Mouse (Mus musculus): ENCODE measurements around the gene Trim28.

Trim28 gene

DNA sequence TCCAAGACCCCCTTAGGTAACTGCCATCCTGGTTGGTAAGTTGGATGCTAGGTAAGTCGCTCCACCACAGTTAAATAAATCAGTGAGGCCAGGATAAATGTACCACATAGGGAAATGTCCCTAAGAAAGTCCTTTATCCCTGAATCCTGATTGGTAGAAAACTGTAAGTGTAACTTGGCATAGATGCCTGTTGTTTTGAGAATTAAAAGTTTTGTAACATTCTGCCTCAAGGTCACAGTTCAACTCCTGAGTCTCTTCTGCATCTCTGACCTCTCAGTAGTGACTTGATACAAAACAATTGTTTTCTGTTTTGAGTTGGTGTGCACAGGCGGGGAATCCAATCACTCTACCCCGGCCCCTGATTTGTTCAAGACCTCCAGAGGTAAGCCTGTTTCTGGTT lies at the start of gene Trim28:
TSS of gene Trim28 (plus strand) at position 264 of the 400 bp plus-strand sequence.
- no peak for DNase-seq (ENCODE audit: extremely low read depth, low read depth)

DNA sequence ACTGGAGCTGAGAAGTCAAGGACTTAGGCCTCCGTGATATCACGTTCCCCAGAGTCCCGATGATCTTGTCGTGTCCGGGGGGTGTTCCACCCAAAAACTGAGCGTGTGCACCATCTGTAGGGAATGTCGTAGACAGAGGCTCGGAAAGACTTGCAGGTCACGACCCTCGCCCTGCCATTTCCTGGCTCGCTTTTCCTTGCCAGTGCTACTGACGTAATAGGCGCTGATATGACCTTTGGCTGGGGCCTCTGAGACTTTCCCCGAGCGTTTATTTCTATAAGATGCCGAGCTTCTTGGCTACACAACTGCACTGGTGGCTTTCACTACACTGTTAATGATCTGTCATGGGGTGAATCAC lies 49.1 kb upstream of the Trim28 start:
- DNase-seq (ENCODE audit: extremely low read depth, low read depth) = no peak

DNA sequence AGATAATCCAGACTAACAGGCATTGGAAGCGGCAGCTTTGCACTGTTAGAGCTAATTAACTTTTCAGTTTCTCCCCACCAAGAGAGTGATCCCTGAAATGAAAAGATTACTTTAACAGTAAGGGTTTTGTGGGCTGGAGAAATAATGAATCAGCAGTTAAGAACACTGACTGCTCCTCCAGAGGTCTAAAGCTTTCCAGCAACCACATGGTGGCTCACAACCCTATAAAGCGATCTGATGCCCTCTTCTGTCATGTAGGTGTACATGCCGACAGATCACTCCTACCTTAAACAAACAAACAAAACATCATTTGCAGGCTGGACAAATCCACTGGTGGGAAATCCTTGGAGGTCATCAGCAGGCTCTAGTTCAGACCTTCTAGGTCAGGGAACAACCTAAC lies 44.0 kb upstream of the Trim28 start:
- DNase-seq (ENCODE audit: extremely low read depth, low read depth) = no peak

DNA sequence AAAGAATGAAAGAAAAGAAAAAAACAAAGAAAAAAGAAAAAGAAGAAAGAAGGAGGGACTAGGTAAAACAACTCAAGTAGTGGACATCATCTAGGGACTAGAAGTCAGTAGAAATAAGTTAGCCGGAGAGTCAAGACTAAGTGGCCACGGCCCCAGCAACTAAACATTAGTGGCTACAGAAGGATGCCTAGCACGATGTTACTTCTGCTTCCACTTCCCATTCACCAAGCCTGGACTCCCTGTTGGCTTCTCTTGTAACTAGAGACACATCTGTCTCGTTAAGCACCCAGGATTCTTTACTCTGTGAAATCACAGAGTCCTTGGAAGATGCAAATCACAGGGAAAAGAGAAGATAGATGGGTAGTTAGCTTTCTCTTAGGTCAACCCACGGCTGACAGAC lies 41.4 kb upstream of the Trim28 start:
- peak; percentile 64 for DNase-seq (ENCODE audit: extremely low read depth, low read depth)

DNA sequence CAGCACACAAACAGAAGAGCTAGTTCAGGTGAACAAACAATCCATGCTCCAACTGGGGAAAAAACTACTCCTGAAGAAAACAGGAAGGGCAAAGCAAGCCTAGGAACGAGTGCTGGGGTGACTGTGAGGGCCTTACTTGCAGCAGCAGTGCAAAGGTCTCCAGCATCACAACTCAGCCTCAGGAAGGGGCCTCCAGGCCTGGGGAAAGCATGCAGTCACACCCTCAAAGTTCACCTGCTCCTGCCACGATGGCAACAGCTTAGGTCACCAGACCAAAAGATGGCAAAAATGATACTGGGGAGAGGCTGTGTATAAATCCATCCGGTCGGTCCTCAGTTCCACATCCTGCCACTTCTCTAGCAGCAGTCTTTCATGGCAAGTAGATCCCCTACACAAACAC lies 40.0 kb upstream of the Trim28 start:
- DNase-seq (ENCODE audit: extremely low read depth, low read depth) = no peak

DNA sequence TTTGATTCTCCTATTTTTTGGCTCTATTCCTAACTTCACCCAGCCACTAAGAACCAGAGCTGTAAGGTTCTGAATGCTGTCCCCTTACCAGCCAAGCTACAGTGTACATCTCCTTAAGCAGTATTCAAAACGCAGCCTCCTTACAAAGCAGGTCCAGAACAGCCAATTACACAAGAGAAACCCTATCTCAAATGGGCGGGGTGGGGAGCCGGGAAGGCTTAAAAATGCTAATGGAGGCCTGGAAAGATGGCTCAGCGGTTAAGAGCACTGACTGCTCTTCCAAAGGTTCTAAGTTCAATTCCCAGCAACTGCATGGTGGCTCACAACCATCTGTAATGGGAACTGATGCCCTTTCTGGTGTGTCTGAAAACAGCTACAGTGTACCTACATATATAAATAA lies 39.2 kb upstream of the Trim28 start:
- no peak for DNase-seq (ENCODE audit: extremely low read depth, low read depth)

DNA sequence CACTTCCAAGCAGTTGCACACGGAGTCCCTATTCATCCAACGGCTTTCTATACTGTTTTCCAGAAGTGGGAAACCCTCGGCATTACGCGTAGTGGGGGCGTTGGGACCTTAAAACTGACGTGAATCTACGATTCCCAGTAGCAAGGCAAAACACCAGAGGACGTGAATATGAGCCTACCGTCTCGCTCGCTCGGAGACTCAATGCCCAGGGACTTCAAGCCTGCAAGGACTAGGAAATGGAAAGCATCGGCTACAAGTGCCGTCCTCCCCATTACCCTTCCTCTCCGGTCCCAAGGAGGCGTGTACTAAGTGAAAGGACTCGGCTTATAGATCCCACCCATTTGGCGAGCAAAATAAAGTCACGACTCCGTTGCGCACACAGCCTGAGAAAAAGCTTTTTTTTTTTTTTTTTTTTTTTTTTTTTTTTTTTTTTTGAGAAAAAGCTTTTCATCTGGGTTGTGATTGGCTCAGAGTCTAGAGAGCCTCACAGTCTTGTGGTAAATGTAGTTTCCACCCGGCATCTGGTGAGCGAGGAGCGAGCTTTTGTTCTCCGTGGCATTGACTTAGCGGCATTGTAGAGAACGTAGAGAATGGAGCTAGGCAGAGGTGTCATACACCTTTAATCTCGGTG lies 37.3 kb upstream of the Trim28 start:
- peak; percentile 85 for DNase-seq (ENCODE audit: extremely low read depth, low read depth)

DNA sequence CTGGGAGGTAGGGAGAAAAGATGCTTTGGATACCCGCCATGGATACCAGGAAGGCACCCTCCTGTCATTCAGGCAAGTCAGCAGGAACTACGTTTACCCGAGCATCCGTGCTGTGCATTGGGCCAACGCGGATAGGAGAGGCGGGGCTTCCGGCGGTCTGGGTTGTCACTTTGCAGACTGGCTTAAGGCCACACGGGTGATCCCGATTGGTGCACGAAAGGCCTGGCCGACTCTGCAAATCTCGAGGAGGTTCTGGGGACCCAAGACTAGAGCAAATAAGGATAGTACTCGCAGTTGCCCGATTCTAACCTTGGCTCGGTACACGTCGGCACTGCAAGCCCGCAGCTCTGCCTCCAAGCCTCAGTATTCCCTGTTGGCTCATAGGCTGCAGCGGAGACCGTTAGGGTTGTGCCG lies 33.2 kb upstream of the Trim28 start, which contains the start of gene Zfp324:
TSS of gene Zfp324 (plus strand) at position 161 of the 414 bp plus-strand sequence.
- peak; percentile 93 for DNase-seq (ENCODE audit: extremely low read depth, low read depth)

DNA sequence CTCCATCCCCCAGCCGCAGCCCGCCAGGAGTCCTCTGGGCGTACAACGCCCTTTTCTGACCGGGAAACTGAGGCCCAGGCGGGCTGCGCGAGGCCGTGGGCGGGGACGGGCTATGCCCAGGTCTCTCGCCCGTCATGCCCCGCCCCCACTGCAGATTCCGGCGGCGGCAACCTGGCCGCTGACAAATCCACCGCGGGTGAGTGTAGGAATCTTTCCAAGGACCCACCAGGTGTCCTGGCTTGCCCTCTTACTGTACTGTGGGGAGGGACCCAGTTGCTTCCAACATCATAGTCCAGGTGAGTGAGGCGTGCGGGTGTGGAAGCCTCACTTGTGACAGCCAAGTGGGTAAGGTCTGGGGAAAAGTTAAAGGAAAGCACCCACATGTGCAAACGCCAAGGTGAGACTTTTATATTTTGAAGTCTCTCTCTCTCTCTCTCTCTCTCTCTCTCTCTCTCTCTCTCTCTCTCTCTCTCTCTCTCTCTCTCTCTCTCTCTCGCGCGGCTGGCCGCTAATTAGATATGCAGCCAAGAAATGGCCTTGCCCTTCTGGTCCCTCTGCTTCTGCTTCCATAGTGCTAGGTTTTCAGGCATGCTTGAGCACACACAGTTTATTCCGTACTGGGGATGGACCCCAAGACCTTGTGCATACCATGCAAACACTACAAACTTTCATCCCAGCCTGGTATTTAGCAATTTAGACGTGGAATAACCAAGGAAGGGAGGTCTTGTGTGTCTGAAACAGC lies 32.6 kb upstream of the Trim28 start:
- peak; percentile 36 for DNase-seq (ENCODE audit: extremely low read depth, low read depth)

DNA sequence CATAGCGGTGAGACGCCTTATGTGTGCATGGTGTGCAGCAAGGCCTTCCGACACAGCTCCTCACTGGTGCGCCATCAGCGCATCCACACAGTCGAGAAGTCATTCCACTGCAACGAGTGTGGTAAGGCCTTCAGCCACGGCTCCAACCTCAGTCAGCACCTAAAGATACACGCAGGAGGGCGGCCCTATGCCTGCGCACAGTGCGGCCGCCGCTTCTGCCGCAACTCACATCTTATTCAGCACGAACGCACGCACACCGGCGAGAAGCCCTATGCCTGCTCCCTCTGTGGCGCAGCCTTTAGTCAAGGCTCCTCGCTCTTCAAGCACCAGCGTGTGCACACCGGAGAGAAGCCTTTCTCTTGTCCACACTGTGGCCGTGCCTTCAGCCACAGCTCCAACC lies 28.0 kb upstream of the Trim28 start:
- no peak for DNase-seq (ENCODE audit: extremely low read depth, low read depth)

DNA sequence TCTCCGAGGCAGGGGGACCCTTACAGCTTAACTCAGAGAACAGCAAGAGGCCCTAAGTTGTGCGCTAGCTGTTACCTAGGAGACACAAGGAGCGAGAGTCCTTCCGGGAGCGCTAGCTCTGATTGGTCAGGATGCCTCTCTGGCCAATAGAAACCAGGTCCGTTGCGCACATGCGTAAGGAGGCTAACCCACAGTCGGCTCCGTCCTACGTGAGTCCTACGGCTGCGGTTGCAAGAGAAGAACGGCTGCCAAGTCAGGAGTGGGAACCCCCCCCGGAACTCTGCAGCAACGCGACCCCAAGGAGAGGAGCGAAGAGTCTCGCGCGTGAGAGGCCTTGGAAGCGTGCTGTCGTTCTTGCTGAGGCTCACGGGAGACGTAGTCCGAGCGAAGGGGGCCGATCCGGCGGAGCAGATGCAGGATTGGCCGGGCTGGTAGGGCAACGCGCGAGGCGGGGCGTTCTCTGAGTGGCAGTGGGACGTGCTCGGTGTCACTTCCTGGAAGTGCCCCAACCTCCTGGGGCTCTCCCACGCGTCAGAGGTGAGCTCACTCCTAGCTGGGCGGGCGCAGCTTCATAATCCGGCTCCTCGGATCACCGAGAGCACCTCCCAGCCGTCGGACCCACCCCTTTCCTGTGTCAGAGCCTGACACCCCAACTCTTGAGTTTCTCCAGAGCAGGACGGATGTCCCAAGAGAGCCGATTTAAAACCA lies 21.1 kb upstream of the Trim28 start, which contains the start of gene Zfp446:
TSS of gene Zfp446 (plus strand) at position 167 of the 708 bp plus-strand sequence.
- DNase-seq (ENCODE audit: extremely low read depth, low read depth) = peak; percentile 95

DNA sequence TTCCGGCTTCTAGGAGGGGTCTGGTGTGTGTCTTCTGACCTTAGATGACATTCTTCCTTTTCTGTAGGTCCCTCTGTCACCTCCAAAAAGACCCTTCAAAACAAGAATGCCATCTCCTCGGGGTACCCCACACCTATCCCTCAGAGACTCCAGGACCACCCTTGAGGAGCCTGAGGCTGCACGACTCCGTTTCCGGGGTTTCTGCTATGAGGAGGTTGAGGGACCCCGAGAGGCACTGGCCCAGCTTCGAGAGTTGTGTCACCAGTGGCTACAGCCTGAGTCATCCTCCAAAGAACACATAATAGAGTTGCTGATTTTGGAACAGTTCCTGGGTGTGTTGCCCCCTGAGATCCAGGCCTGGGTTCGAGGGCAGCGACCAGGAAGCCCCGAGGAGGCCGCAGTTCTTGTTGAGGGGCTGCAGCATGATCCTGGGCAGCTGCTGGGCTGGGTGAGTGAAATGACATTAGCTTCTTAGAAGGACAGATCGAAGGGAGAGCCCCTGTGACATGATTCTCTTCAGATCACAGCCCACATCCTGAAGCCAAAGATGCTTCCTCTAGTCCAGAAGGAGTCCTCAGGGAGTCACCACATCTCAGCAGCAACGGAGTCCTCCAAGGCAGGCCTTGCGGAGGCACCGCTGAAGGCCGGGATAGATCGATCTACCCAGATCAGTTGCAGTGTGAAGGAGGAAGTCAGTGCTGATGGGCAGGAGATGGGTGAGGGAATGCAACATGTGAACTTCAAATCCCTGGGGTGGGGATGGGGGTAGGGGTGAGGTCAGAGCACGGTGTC lies 19.8 kb upstream of the Trim28 start:
- DNase-seq (ENCODE audit: extremely low read depth, low read depth) = no peak

DNA sequence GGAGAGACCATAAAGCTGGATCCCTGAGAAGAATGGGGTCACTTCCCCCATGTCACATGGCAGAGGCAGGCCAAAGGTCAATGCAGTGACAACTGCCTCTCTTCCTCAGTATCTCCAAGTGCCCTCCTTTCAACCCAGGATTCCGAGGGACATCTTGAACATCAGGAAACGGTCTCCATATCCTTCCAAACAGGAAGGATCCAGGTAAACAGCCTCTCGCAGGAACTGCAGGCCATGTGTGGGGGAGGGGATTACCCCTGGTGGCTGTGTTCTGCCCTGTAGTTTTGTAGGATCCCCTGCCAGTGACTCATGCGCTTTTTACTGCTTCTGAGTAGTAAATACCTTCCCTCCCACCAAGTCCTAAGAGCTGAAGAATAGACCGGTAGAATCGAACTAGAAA lies 19.1 kb upstream of the Trim28 start:
- no peak for DNase-seq (ENCODE audit: extremely low read depth, low read depth)

DNA sequence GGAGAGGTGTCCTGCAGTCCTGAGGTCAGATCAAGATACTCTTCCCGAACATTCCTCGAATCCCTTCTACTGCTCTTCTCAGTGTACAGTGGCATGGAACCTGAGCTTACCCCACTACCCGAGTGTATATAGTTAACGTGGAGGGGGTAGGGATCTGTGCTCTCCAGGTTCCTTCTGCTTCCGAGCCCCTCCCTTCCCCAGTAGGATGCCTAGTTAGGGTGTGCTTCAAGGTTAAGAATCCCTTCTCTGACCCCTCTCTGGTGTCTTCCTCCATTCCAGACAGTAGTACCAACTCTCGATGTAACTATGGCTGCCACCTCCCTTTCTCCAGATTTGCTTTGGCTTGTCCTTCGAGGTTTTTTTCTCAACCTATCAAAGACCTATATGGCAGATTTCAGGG lies 18.6 kb upstream of the Trim28 start:
- no peak for DNase-seq (ENCODE audit: extremely low read depth, low read depth)

DNA sequence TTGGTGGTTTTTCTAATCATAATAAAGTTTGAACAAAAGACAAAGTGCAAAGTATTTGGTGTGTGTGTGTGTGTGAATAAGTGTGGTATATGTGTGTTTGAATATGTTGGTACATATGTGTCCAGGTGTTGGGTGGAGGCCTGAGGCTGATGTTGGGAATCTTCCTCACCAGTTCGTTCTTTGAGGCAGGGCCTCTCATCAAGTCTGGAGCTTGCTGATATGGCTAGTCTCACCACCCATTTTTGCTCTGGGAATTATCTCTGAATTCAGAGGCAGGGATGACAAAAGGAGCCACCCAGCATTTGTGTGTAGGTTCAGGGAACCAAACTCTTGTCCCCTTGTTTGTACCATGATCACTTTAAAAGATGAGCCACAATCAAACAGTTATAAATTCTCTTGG lies 13.2 kb upstream of the Trim28 start:
- DNase-seq (ENCODE audit: extremely low read depth, low read depth) = no peak

DNA sequence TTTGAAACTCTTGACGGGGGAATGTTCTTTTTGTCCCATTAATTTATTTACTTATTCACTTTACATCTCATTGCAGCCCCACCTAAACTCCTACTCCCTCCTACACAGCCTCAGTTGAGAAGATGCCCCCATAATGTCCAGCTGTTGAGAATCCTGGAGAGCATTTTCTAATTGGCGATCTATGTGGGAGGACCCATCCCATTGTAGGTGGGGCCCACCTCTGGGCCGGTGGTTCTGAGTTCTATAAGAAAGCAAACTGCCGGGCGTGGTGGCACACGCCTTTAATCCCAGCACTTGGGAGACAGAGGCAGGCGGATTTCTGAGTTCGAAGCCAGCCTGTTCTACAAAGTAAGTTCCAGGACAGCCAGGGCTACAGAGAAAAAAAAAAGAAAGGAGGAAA lies 12.0 kb upstream of the Trim28 start:
- no peak for DNase-seq (ENCODE audit: extremely low read depth, low read depth)

DNA sequence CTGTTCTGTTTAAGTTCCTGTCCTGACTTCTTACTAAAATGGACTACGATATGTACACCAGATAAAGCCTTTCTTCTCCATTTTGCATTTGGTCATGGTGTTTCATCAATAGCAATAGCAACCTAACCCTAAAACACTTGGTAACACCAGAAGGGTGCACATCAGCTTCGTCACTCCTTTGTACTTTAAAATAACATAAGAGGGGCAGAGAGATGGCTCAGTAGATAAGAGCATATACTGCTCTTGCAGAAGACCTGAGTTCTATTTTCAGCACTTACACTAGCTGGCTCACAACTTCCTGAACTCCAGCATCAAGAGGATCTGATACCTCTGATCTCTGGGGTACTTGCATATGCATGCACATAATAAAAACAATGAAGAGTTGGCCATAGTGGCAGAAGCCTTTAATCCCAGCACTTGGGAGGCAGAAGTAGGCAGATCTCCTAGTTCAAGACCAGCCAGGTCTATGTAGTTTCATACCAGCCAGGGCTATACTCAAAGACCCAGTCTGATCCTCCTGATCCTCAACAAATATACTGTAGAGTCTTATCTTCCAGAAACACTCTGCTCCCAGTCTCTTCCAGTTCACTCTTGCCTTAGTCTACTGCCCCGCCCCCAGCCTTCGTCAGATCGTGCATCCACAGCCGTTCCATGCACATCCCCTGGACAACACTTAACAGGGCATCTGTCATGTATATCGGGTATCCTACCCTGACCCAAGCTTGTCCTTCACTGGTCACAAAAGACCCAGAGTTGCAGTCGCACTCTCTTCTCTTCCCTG lies 11.3 kb upstream of the Trim28 start:
- no peak for DNase-seq (ENCODE audit: extremely low read depth, low read depth)

DNA sequence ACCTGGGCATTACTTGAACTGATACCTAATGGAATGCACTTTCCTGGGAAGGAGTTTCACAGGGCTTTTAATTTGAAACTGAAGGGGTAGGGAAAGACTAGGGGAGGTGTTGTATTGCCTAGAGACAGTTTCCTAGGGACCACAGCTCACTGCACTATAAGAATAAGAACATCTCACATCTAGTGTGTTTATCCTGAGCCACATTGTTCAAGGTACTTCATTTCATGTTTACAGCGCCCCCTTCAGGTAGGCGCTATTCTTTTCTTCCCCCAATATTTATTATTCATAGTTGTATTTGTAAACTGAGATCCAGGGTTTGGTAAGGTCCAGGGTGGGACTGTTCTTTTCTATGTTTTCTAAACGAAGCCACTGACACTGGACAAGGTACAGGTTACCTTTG lies 6.7 kb upstream of the Trim28 start:
- peak; percentile 45 for DNase-seq (ENCODE audit: extremely low read depth, low read depth)

DNA sequence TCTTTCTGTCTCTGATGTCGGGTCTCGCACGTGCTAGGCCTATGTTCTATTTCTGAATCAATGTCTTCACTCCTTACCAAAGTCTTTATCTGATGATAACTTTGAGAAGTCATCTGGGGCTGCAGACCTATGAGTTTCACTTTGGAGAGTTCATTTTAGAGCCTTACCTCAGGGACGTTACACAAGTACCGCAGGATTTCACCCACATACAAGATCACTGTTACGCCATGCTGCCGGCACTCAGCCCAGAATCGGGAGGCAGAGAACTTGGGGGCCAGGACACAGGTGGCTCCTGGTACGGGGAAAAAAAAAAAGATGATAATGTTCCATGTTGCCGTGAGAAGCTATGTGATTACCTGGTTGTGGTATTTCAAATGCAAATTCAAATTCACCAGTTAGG lies 5.8 kb upstream of the Trim28 start:
- no peak for DNase-seq (ENCODE audit: extremely low read depth, low read depth)

DNA sequence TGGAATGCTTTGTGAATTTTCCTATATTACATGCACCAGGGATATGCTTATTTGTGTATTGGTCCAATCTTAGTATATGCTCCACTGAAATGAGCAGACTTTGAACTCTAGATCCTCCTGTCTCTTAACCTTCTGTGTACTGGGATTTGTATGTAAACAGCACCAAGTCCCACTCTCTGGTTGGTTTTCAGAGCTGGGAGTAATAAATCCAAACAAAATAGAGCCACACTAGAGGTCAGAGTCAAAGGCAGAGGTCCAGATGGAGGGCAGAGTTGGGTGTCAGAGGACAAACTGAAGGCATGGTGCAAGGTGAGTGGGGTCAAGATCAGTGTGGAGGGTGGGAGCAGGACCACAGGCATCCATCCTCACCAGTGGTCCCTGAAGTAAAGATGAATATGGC lies 3.1 kb upstream of the Trim28 start:
- no peak for DNase-seq (ENCODE audit: extremely low read depth, low read depth)

DNA sequence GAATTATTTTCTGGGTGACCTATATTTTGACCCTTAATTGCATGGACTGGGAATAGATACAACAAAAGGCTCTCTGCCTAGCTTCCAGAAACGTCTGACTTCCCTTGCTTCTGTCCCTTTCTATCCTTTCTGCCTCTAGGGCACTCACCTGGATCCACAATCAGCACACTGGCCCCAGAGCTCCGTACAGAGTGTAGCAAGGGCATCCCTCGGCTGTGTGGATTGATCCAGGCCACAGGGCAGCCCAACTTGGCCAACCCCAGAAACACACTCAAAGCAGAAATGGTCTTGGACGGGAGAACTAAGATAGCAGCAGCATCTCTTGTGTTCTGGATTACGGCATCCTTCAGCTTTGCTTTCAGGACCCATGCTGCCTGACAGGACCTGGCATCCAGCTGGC lies 1.7 kb upstream of the Trim28 start:
- no peak for DNase-seq (ENCODE audit: extremely low read depth, low read depth)

All from MEL-GATA-1-ER (cell line).